Mouse (Mus musculus) neural tube, embryonic 12.5 days (tissue): ENCODE measurements around the gene Dsn1. TPM values are rescaled to one million over a fixed set of nuclear protein-coding genes. Genes with fewer than 3 reads are reported as not detected.

Experiments
- ATAC-seq: fragments of 200-750 bp; cut with Nextera tagmentation; 2 replicates; pipeline ENCODE4 v1.8.0; 2017; ENCODE audit warnings: low read depth, mild to moderate bottlenecking, moderate TSS enrichment, moderate library complexity; ENCODE audit not compliant: low FRiP score
- H3K27ac ChIP-seq: fragments of 300-500 bp; sonication (generic); 2 replicates; pipeline ENCODE4 v1.5.1; 2016
- H3K27me3 ChIP-seq: fragments of 300-500 bp; sonication (generic); replicated peaks from 2 replicates; pipeline ENCODE4 v1.6.1; 2016; ENCODE audit warnings: mild to moderate bottlenecking
- H3K36me3 ChIP-seq: fragments of 300-500 bp; sonication (generic); 2 replicates; pipeline ENCODE4 v1.6.1; 2016; ENCODE audit warnings: mild to moderate bottlenecking
- H3K4me1 ChIP-seq: fragments of 300-500 bp; sonication (generic); 2 replicates; pipeline ENCODE4 v1.6.1; 2016
- H3K4me2 ChIP-seq: fragments of 300-500 bp; sonication (generic); replicated peaks from 2 replicates; pipeline ENCODE4 v1.6.1; 2016; ENCODE audit warnings: mild to moderate bottlenecking
- H3K4me3 ChIP-seq: fragments of 300-500 bp; sonication (generic); 2 replicates; pipeline ENCODE4 v1.5.1; 2016
- H3K9ac ChIP-seq: fragments of 300-500 bp; sonication (generic); 2 replicates; pipeline ENCODE4 v1.6.1; 2016; ENCODE audit warnings: mild to moderate bottlenecking
- H3K9me3 ChIP-seq: fragments of 300-500 bp; sonication (generic); 2 replicates; pipeline ENCODE4 v1.6.1; 2016; ENCODE audit warnings: mild to moderate bottlenecking
- WGBS: fragments of 180-500 bp; shearing (Covaris S2); methylation state at CpG from one replicate; pipeline ENCODE4 v1.1.7; 2016; 5-methylcytosine and 5-hydroxymethylcytosine counted together
- polyA plus RNA-seq: library from polyadenylated mRNA; unstranded; fragments of >200 nt; fragmentation: Nextera tagmentation; extraction: Ambion mirVana; gene quantifications from 2 replicates; pipeline ENCODE4 v1.2.1, GENCODE M21; 2016

Gene Dsn1
- 29.1 and 30.3 TPM in 2 replicates for polyA plus RNA-seq

GRCm38 (mm10) chr2:157006511-157007233 lies at the start of gene Dsn1:
TSS of gene Dsn1 (minus strand) at chr2:157007154.
- Histone ChIP-seq H3K9me3 (no peaks in the 10 kb centered on the region), H3K9ac (peak within 1 kb of the TSS; percentile 64), H3K4me2 (peak within 1 kb of the TSS; percentile 98), H3K36me3 (peaks cover 4% of the 10 kb centered on the region), H3K27ac (peak within 1 kb of the TSS; percentile 42; the same call in 1 of the 2 replicates), H3K4me3 (peak within 1 kb of the TSS; percentile 70), H3K4me1 (peaks cover 14% of the 10 kb centered on the region), H3K27me3 (no peaks in the 10 kb centered on the region)
- ATAC-seq: peak; percentile 87
- WGBS: under 1% methylated on average over 55 of the region's 56 CpGs

- H3K9ac ChIP-seq: no peak overlapping the region
- peaks cover 26% of the 10 kb centered on the region for H3K4me1 ChIP-seq
- H3K9me3 ChIP-seq: no peaks in the 10 kb centered on the region
- H3K4me3 ChIP-seq: no peak overlapping the region
- H3K27ac ChIP-seq: no peak overlapping the region
- H3K36me3 ChIP-seq: peaks cover 67% of the 10 kb centered on the region
- no peak overlapping the region for H3K4me2 ChIP-seq
- H3K27me3 ChIP-seq: no peaks in the 10 kb centered on the region
- ATAC-seq: no peak
- WGBS: 90% methylated on average over 6 of the region's 6 CpGs
These were observed 48.8 kb upstream of the Dsn1 start for GRCm38 (mm10) chr2:157055721-157056120.

- H3K9me3 ChIP-seq: no peaks in the 10 kb centered on the region
- no peak overlapping the region for H3K4me2 ChIP-seq
- H3K27me3 ChIP-seq: no peaks in the 10 kb centered on the region
- H3K27ac ChIP-seq: no peak overlapping the region
- H3K4me3 ChIP-seq: no peak overlapping the region
- ATAC-seq: no peak
- no peak overlapping the region for H3K9ac ChIP-seq
- WGBS: 79% methylated on average over 5 of the region's 5 CpGs
- peaks cover 35% of the 10 kb centered on the region for H3K4me1 ChIP-seq
- H3K36me3 ChIP-seq: peaks cover 66% of the 10 kb centered on the region
These were observed 47.9 kb upstream of the Dsn1 start for GRCm38 (mm10) chr2:157054816-157055215.

GRCm38 (mm10) chr2:157054297-157054696 lies 47.3 kb upstream of the Dsn1 start:
- no peaks in the 10 kb centered on the region for H3K9me3 ChIP-seq
- H3K27ac ChIP-seq: no peak overlapping the region
- no peaks in the 10 kb centered on the region for H3K27me3 ChIP-seq
- no peak overlapping the region for H3K4me3 ChIP-seq
- ATAC-seq: no peak
- no peak overlapping the region for H3K4me2 ChIP-seq
- no peak overlapping the region for H3K9ac ChIP-seq
- H3K36me3 ChIP-seq: peaks cover 61% of the 10 kb centered on the region
- WGBS: 93% methylated on average over 8 of the region's 8 CpGs
- H3K4me1 ChIP-seq: peaks cover 38% of the 10 kb centered on the region

- H3K27ac ChIP-seq: no peak overlapping the region
- H3K9me3 ChIP-seq: no peaks in the 10 kb centered on the region
- peaks cover 36% of the 10 kb centered on the region for H3K4me1 ChIP-seq
- H3K9ac ChIP-seq: no peak overlapping the region
- peaks cover 59% of the 10 kb centered on the region for H3K36me3 ChIP-seq
- no peak for ATAC-seq
- no peak overlapping the region for H3K4me3 ChIP-seq
- H3K27me3 ChIP-seq: no peaks in the 10 kb centered on the region
- no peak overlapping the region for H3K4me2 ChIP-seq
- WGBS: 76% methylated on average over 4 of the region's 4 CpGs
These were observed 46.8 kb upstream of the Dsn1 start for GRCm38 (mm10) chr2:157053787-157054186.

- no peak overlapping the region for H3K27ac ChIP-seq
- no peak overlapping the region for H3K4me2 ChIP-seq
- peaks cover 64% of the 10 kb centered on the region for H3K36me3 ChIP-seq
- H3K9me3 ChIP-seq: no peaks in the 10 kb centered on the region
- no peaks in the 10 kb centered on the region for H3K27me3 ChIP-seq
- no peak for ATAC-seq
- no peak overlapping the region for H3K9ac ChIP-seq
- peaks cover 34% of the 10 kb centered on the region for H3K4me1 ChIP-seq
- WGBS: 94% methylated on average over 5 of the region's 5 CpGs
- H3K4me3 ChIP-seq: no peak overlapping the region
These were observed 46.2 kb upstream of the Dsn1 start for GRCm38 (mm10) chr2:157053124-157053523.

GRCm38 (mm10) chr2:157052448-157052847 lies 45.5 kb upstream of the Dsn1 start:
- no peak overlapping the region for H3K27ac ChIP-seq
- H3K9me3 ChIP-seq: no peaks in the 10 kb centered on the region
- no peak overlapping the region for H3K9ac ChIP-seq
- H3K36me3 ChIP-seq: peaks cover 61% of the 10 kb centered on the region
- no peak overlapping the region for H3K4me3 ChIP-seq
- H3K4me2 ChIP-seq: no peak overlapping the region
- H3K27me3 ChIP-seq: no peaks in the 10 kb centered on the region
- no peak for ATAC-seq
- peaks cover 28% of the 10 kb centered on the region; the same call in 1 of the 2 replicates for H3K4me1 ChIP-seq
- WGBS: 82% methylated on average over 8 of the region's 8 CpGs

GRCm38 (mm10) chr2:157049831-157050243 lies 42.9 kb upstream of the Dsn1 start:
- 46% methylated on average over 8 of the region's 8 CpGs for WGBS
- H3K27me3 ChIP-seq: no peaks in the 10 kb centered on the region
- no peak overlapping the region for H3K4me3 ChIP-seq
- 0 out of 2 replicates have a peak overlapping the region, but pooled peaks have one; percentile 38 for H3K9ac ChIP-seq
- peak overlapping the region; percentile 63 for H3K27ac ChIP-seq
- H3K9me3 ChIP-seq: peaks cover 4% of the 10 kb centered on the region; the same call in 1 of the 2 replicates
- H3K4me1 ChIP-seq: peaks cover 27% of the 10 kb centered on the region; the same call in 1 of the 2 replicates
- peak overlapping the region; percentile 6 for H3K4me2 ChIP-seq
- ATAC-seq: peak; percentile 90
- H3K36me3 ChIP-seq: peaks cover 70% of the 10 kb centered on the region

- Histone ChIP-seq H3K27ac (no peak overlapping the region), H3K9me3 (peaks cover 4% of the 10 kb centered on the region; the same call in 1 of the 2 replicates), H3K4me1 (peaks cover 27% of the 10 kb centered on the region; the same call in 1 of the 2 replicates), H3K36me3 (peaks cover 69% of the 10 kb centered on the region), H3K4me2 (no peak overlapping the region), H3K27me3 (no peaks in the 10 kb centered on the region), H3K4me3 (no peak overlapping the region), H3K9ac (no peak overlapping the region)
- 91% methylated on average over 13 of the region's 13 CpGs for WGBS
- ATAC-seq: no peak
These were observed 41.6 kb upstream of the Dsn1 start for GRCm38 (mm10) chr2:157048395-157049181.

GRCm38 (mm10) chr2:157046956-157047355 lies 40.0 kb upstream of the Dsn1 start:
- H3K36me3 ChIP-seq: peaks cover 55% of the 10 kb centered on the region
- no peak overlapping the region for H3K9ac ChIP-seq
- peaks cover 4% of the 10 kb centered on the region; the same call in 1 of the 2 replicates for H3K9me3 ChIP-seq
- no peak overlapping the region for H3K4me2 ChIP-seq
- H3K27ac ChIP-seq: no peak overlapping the region
- WGBS: 94% methylated on average over 5 of the region's 5 CpGs
- H3K27me3 ChIP-seq: no peaks in the 10 kb centered on the region
- no peak overlapping the region for H3K4me3 ChIP-seq
- peaks cover 27% of the 10 kb centered on the region; the same call in 1 of the 2 replicates for H3K4me1 ChIP-seq
- no peak for ATAC-seq

- no peak overlapping the region for H3K9ac ChIP-seq
- WGBS: 91% methylated on average over 2 of the region's 2 CpGs
- ATAC-seq: no peak
- H3K9me3 ChIP-seq: peaks cover 4% of the 10 kb centered on the region; the same call in 1 of the 2 replicates
- no peak overlapping the region for H3K4me3 ChIP-seq
- H3K4me2 ChIP-seq: no peak overlapping the region
- H3K27me3 ChIP-seq: no peaks in the 10 kb centered on the region
- peaks cover 24% of the 10 kb centered on the region; the same call in 1 of the 2 replicates for H3K4me1 ChIP-seq
- H3K27ac ChIP-seq: no peak overlapping the region
- H3K36me3 ChIP-seq: peaks cover 56% of the 10 kb centered on the region
These were observed 39.0 kb upstream of the Dsn1 start for GRCm38 (mm10) chr2:157045932-157046331.

GRCm38 (mm10) chr2:157043987-157044386 lies 37.0 kb upstream of the Dsn1 start:
- H3K4me3 ChIP-seq: no peak overlapping the region
- ATAC-seq: no peak
- no peak overlapping the region for H3K4me2 ChIP-seq
- H3K36me3 ChIP-seq: peaks cover 70% of the 10 kb centered on the region
- no peak overlapping the region for H3K27ac ChIP-seq
- H3K9ac ChIP-seq: no peak overlapping the region
- peaks cover 4% of the 10 kb centered on the region; the same call in 1 of the 2 replicates for H3K9me3 ChIP-seq
- peaks cover 6% of the 10 kb centered on the region; the same call in 1 of the 2 replicates for H3K4me1 ChIP-seq
- no peaks in the 10 kb centered on the region for H3K27me3 ChIP-seq
